Mouse (Mus musculus): Measurements from ENCODE around the gene Arvcf.

The Arvcf gene

DNA sequence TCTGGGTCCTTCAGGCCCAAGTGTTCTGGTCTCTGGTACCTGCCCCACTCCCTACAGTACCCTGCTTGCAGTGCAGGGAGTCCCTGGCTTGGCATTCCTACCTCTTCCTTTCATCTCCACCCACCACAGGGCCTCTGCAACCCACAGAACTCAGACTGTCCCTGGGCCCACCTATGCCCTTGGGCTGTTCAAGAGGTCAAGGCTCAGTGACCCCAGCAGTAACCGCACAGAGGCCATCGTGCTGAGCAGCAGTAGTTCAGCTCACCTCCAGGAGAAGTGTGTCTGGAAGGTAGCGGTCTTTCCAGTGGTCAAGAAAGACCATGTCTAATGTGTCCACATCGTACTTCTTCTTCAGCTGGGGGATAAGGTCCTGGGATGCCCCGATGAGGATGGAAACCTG is 62.4 kb downstream of the Arvcf start:
- no peak for DNase-seq (ENCODE audit: extremely low spot score)

- no peak for DNase-seq (ENCODE audit: extremely low spot score)
These were observed 63.2 kb downstream of the Arvcf start for GRCm38 (mm10) chr16:18411026-18411649.

- no peak for DNase-seq (ENCODE audit: extremely low spot score)
These were observed 64.0 kb downstream of the Arvcf start for GRCm38 (mm10) chr16:18411802-18412476.

DNA sequence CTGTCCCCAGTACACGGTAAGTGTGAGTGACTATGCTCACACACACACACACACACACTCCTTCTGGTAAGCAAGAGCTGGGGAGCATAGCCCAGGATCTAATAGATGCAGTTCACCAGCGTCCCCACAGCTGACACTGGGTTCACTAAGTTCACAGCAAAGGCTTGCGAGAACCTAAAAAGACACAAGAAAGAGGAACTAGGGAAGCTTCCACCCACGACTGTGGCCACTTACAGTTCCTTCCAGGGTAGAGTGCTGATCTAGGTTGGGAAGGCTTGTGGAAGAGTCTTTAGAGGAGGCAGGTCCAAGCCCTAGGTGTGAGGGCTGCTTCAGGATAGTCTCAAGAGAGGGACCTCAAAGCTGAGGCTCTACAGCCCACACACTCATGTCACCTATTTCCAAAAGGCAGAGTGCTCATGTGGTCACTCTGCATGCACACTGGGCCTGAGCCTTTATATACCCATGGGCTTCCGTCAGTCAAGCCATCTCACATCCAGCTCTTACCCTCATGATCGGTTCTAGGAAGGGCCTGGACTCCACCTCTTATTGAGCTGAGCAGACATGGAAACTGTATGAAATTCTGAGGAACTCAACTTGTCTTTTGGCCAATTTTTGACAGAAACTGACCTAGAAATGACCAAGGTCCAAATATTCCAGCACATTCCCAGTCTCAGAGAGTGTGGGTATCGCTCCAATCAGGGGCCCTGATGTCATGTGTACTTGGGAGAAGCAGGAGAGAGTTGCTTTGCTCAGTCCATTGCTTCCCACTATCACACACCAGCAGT is 65.2 kb downstream of the Arvcf start:
- no peak for DNase-seq (ENCODE audit: extremely low spot score)

- DNase-seq (ENCODE audit: extremely low spot score): no peak
These were observed 68.2 kb downstream of the Arvcf start for GRCm38 (mm10) chr16:18416094-18416761.

- DNase-seq (ENCODE audit: extremely low spot score): no peak
These were observed 68.9 kb downstream of the Arvcf start for GRCm38 (mm10) chr16:18416837-18417236.

- no peak for DNase-seq (ENCODE audit: extremely low spot score)
These were observed 69.5 kb downstream of the Arvcf start for GRCm38 (mm10) chr16:18417491-18417890.

DNA sequence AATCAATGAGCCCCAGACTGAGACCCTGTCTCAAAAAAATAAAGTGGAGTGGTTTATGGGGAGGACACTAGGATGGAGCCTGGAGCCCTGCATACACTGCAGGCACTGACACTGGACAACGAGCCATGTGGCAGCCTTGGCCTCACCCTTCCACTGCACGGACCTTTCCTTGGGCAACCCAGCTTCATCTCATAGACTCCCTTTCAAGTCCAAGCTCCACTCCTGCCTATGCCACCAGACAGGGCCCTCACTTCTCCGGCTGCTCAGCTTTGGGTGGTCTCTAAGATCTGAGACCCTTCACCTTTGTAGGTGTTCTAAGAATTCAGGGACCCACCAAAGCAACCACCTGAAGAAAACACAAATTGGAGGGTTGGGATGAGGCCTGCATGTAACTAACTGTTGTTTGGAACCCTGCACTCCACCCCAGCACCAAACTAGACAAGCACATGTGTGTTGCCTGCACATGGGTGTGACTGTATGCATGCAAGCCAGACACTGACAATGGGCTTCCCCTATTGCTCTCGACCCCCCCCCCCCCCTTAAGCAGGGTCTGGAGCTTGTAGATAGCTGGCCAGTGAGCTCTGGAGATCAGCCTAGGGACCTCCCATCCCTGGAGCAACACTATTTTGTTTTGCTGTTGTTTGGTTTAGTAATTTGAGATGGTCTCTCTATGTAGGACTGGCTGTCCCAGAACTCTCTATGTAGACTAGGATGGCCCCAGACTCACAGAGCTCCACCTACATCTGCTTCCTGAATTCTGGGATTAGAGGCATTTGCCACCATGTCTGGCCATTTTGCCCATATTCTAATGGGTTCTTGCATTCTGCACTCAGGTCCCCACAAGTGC is 71.0 kb downstream of the Arvcf start:
- DNase-seq (ENCODE audit: extremely low spot score): no peak

DNA sequence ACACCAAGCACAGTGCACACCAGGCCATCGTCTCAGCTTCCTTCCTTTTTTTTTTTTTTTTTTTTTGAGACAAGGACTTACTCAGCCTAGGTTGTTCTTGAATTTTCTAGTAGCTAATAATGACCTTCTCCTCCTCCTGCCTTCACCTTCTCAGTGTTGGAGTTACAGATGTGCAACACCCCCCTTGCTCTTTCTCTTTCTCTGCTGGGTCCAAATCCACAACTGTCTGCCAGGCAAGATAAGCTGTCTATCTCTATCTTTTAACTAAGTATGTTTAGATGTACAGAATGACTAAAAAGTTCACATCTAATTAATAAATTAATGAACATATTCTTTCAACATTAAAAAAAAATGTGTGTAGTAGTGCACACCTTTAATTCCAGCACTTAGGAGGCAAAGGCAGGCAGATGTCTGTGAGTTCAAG is 71.6 kb downstream of the Arvcf start:
- no peak for DNase-seq (ENCODE audit: extremely low spot score)

- no peak for DNase-seq (ENCODE audit: extremely low spot score)
These were observed 72.6 kb downstream of the Arvcf start for GRCm38 (mm10) chr16:18420571-18420970.

DNA sequence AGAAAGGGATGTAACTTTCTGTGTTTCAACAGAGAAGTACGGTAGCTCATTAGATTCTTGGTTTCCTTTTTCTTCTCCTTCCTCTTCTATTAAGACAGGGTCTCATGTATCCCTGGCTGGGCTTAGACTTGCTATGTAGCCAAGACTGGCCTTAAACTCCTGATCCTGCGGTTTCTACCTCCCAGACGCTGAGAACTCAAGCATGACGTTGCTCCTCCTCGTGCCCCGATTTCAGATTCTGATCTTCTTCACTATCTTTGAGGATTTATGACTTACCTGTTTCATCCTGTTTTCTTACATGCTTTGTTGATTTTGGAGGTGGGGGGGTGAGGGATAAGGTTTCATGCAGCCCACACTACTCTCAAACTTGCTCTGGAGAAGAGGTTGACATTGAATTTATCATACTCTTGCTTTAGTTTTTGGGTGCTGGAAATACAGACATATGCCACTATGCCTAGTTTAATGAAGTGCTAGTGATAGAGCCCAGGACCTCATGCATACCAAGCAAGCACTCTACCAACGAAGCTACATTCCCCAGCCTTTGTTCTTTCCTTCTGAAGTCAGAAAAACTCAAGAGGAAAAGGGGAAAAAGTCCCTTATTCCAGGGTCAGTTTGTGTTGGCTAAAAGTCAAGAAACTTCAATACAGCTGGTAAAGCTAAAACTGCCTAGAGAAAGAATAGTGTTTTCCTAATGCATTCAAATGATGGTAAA is 75.4 kb downstream of the Arvcf start:
- no peak for DNase-seq (ENCODE audit: extremely low spot score)

GRCm38 (mm10) chr16:18423915-18424265 is 75.9 kb downstream of the Arvcf start:
- no peak for DNase-seq (ENCODE audit: extremely low spot score)

DNA sequence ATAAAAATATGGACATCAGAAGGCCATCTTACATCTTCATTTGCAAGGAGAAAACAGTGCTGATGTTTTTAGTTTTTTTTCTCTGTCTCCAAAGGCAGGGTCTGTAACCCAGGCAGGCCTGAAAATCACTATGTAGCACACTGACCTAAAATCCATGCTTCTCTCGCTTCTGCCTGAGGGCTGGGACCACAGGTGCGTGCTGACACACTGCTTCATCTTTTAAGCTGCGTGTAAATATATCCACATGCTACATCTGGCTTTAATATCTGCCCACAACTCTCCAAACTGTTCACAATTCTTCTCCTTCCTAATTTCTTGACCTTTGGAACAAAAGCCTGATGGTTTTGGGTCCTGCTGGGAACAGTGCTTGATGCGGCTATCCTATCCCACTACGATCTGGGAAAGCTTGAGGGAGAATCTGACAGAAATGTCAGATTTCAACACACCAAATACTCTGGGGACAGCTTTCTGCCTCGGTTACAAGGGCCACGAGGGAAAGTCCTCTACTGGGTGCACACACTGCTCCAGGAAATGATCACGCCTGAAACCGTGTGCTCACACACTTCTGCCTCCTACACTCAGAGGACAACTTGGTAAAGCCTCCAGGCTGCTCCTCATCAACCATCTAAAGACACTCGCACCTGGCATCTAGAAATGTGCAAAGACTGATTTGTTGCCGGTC is 76.5 kb downstream of the Arvcf start:
- DNase-seq (ENCODE audit: extremely low spot score): no peak

GRCm38 (mm10) chr16:18425475-18426214 is 77.7 kb downstream of the Arvcf start:
- no peak for DNase-seq (ENCODE audit: extremely low spot score)

DNA sequence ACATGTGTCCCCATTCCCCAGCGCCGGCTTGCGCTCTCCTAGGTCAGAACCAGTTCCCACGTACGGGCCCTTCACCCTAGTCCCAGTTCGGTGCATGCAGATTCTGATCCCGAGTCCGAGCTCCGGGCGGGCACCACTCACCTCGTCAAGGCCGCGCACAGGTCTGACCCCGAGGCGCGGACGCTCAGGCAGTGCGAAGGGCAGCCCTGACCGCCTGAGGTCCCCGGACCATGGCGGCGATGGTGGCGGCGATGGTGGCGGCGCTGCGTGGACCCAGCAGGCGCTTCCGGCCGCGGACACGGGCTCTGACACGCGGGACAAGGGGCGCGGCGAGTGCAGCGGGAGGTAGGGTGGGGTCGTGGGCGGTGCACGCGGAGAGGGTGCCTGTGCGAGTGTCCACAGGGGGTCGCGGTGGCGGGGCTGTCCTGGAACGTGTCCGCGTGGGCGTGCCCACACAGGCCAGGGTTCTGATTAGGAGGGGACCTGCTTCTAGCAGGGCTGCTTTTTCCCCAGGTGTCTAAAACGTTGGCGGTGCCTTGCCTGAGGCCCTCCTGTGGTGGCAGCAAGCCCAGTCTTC is 78.3 kb downstream of the Arvcf start, which contains the start of gene Txnrd2:
Txnrd2 (plus strand) TSS at position 170 of the 577 bp plus-strand sequence.
- DNase-seq (ENCODE audit: extremely low spot score): peak; percentile 82

- DNase-seq (ENCODE audit: extremely low spot score): no peak
These were observed 78.9 kb downstream of the Arvcf start, which contains the start of gene Comt for GRCm38 (mm10) chr16:18426802-18427280. Gene Comt, minus strand, starts transcription at chr16:18426852.

- no peak for DNase-seq (ENCODE audit: extremely low spot score)
These were observed 80.1 kb downstream of the Arvcf start for GRCm38 (mm10) chr16:18428011-18428515.

DNA sequence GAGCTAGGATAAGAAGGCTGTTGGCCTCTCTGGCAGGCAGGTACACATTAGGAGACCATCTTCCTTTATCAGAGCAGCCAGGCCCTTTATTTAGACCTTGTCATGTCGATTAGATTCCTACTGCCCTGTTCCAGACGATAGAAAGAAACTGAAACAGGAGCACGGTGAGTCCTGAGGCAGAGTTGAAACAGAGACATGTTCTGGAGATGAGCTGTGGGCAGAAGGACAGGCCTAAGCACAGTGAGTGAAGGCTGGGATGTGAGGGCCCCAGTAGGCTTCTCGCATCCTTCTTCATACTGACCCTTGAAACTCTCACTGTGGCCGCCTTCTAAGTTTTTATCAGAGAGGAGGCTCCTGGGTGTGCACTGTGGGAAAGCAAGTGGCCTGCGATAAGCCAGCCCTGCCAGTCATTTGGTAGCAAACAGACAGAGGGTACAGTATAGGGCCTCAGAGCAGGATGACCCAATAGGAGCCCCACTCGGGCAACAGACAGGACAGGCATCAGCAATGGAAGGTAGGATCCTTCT is 80.6 kb downstream of the Arvcf start:
- no peak for DNase-seq (ENCODE audit: extremely low spot score)
